Mouse (Mus musculus) liver, embryonic 14.5 days (tissue): ENCODE data around the gene Rreb1. TPM values are rescaled to one million over a fixed set of nuclear protein-coding genes. Genes with fewer than 3 reads are reported as not detected.

Experiments used
- ATAC-seq: fragments of 200-750 bp; cut with Nextera tagmentation; 2 replicates; pipeline ENCODE4 v1.8.0; 2017; ENCODE audit warnings: moderate number of reproducible peaks, mild to moderate bottlenecking, moderate library complexity; ENCODE audit not compliant: insufficient read depth
- DNase-seq, 3 experiments: peaks; one replicate each; pipeline ENCODE4 v3.0.0-alpha.2; 2012 to 2013; ENCODE audit warnings: low read depth in 3 of 3, low spot score in 3 of 3
- H3K27ac ChIP-seq: fragments of 300-500 bp; sonication (generic); 2 replicates; pipeline ENCODE4 v1.5.1; 2014; ENCODE audit warnings: moderate library complexity, mild to moderate bottlenecking, control low read depth, inconsistent platforms
- H3K27me3 ChIP-seq: fragments of 300-500 bp; sonication (generic); 2 replicates; pipeline ENCODE4 v1.6.1; 2014; ENCODE audit warnings: mild to moderate bottlenecking, low read length, moderate library complexity; ENCODE audit not compliant: control insufficient read depth, insufficient read depth
- H3K36me3 ChIP-seq: fragments of 300-500 bp; sonication (generic); replicated peaks from 2 replicates; pipeline ENCODE4 v1.6.1; 2014; ENCODE audit warnings: low read depth; ENCODE audit not compliant: control insufficient read depth, insufficient read depth
- H3K4me1 ChIP-seq, 2 experiments: fragments of 200-500 bp in 1 of 2; fragments of 300-500 bp in 1 of 2; sonication (generic) in 1 of 2; replicated peaks; 2 replicates each; pipeline ENCODE4 v1.6.1; 2012 to 2014; ENCODE audit warnings: antibody characterized with exemption in 1 of 2, inconsistent platforms in 1 of 2, low read length in 1 of 2; ENCODE audit not compliant: control insufficient read depth in 2 of 2, insufficient read depth in 2 of 2
- H3K4me2 ChIP-seq: fragments of 300-500 bp; sonication (generic); 2 replicates; pipeline ENCODE4 v1.6.1; 2014; ENCODE audit warnings: low read depth, mild to moderate bottlenecking, control low read depth, moderate library complexity
- H3K4me3 ChIP-seq, 2 experiments: fragments of 200-500 bp in 1 of 2; fragments of 300-500 bp in 1 of 2; sonication (generic) in 1 of 2; 2 replicates each; pipeline ENCODE4 v1.5.1; 2012 to 2014; ENCODE audit warnings: low read depth in 2 of 2, low read length in 2 of 2, mild to moderate bottlenecking in 2 of 2, control low read depth in 1 of 2, inconsistent platforms in 1 of 2, moderate library complexity in 1 of 2; ENCODE audit not compliant: insufficient read depth in 1 of 2
- H3K9ac ChIP-seq: fragments of 300-500 bp; sonication (generic); replicated peaks from 2 replicates; pipeline ENCODE4 v1.6.1; 2014; ENCODE audit warnings: mild to moderate bottlenecking, control low read depth, moderate library complexity
- H3K9me3 ChIP-seq: fragments of 300-500 bp; sonication (generic); 2 replicates; pipeline ENCODE4 v1.6.1; 2016; ENCODE audit warnings: low read length, mixed read lengths; ENCODE audit not compliant: control insufficient read depth
- CTCF ChIP-seq: IDR thresholded peaks from 2 replicates; pipeline ENCODE4 v1.5.1; 2016; ENCODE audit warnings: antibody characterized with exemption, low read depth, control low read depth
- EP300 ChIP-seq: IDR thresholded peaks from 2 replicates; pipeline ENCODE4 v1.6.1; 2016; ENCODE audit warnings: antibody characterized with exemption, low read depth
- WGBS: fragments of 180-500 bp; shearing (Covaris S2); extraction: QIAGEN DNeasy Blood & Tissue Kit; methylation state at CpG from one replicate; pipeline ENCODE4 v1.1.7; 2014; ENCODE audit not compliant: insufficient replicate concordance; 5-methylcytosine and 5-hydroxymethylcytosine counted together
- polyA plus RNA-seq, 2 experiments: library from polyadenylated mRNA; depleted of rRNA in 1 of 2; stranded (reverse) in 1 of 2; unstranded in 1 of 2; fragments of >200 nt; fragmentation: Nextera tagmentation in 1 of 2; extraction: Ambion mirVana in 1 of 2; gene quantifications; 2 replicates each; pipeline versions ENCODE4 v1.2.1 to v1.2.3; 2012 to 2014

Gene Rreb1
- polyA plus RNA-seq, 2 experiments: 5.4 TPM

- TF ChIP-seq CTCF (no peak), EP300 (0 out of 2 replicates have a peak, but pooled peaks have one; percentile 22)
- ATAC-seq (0 out of 2 replicates have a peak, but pooled peaks have one; percentile 10), DNase-seq (no peak)
- peak overlapping the region; percentile 35; the same call in 1 of the 2 replicates for H3K9ac ChIP-seq
- WGBS: 14% methylated on average over 5 of the region's 5 CpGs
- no peaks in the 10 kb centered on the region for H3K9me3 ChIP-seq
- peaks cover 80 to 85% of the 10 kb centered on the region in 2 experiments for H3K4me1 ChIP-seq
- peak overlapping the region; percentile 61 for H3K4me2 ChIP-seq
- peaks cover 2% of the 10 kb centered on the region; the same call in 1 of the 2 replicates for H3K36me3 ChIP-seq
- no peaks in the 10 kb centered on the region for H3K27me3 ChIP-seq
- H3K27ac ChIP-seq: peak overlapping the region; percentile 85
- no peak overlapping the region for H3K4me3 ChIP-seq
These were observed 85.4 kb downstream of the Rreb1 start for GRCm38 (mm10) chr13:37863643-37864042.

- Histone ChIP-seq H3K36me3 (peaks cover 2% of the 10 kb centered on the region; the same call in 1 of the 2 replicates), H3K9me3 (no peaks in the 10 kb centered on the region), H3K4me2 (no peak overlapping the region), H3K4me1 (peaks cover 80 to 85% of the 10 kb centered on the region in 2 experiments), H3K9ac (no peak overlapping the region), H3K4me3 (no peak overlapping the region), H3K27ac (peak overlapping the region; percentile 19; the same call in 1 of the 2 replicates), H3K27me3 (no peaks in the 10 kb centered on the region)
- WGBS: 82% methylated on average over 1 of the region's 1 CpGs
- ATAC-seq (no peak), DNase-seq (no peak)
- TF ChIP-seq CTCF: no peak
- no peak for TF ChIP-seq EP300
These were observed 86.5 kb downstream of the Rreb1 start for GRCm38 (mm10) chr13:37864697-37865096.

- H3K27me3 ChIP-seq: no peaks in the 10 kb centered on the region
- no peak overlapping the region for H3K9ac ChIP-seq
- no peak overlapping the region for H3K4me3 ChIP-seq
- ATAC-seq: no peak
- no peak overlapping the region for H3K4me2 ChIP-seq
- H3K9me3 ChIP-seq: no peaks in the 10 kb centered on the region
- no peak for DNase-seq
- WGBS: 45% methylated on average over 5 of the region's 5 CpGs
- peak overlapping the region; percentile 35 for H3K27ac ChIP-seq
- peaks cover 2% of the 10 kb centered on the region; the same call in 1 of the 2 replicates for H3K36me3 ChIP-seq
- TF ChIP-seq EP300: no peak
- no peak for TF ChIP-seq CTCF
- peaks cover 83 to 89% of the 10 kb centered on the region in 2 experiments for H3K4me1 ChIP-seq
These were observed 88.1 kb downstream of the Rreb1 start for GRCm38 (mm10) chr13:37866296-37866695.

GRCm38 (mm10) chr13:37866846-37867245, 88.6 kb downstream of the Rreb1 start:
- Histone ChIP-seq H3K4me3 (no peak overlapping the region), H3K27me3 (no peaks in the 10 kb centered on the region), H3K36me3 (peaks cover 2% of the 10 kb centered on the region; the same call in 1 of the 2 replicates), H3K9me3 (no peaks in the 10 kb centered on the region), H3K4me2 (no peak overlapping the region), H3K9ac (no peak overlapping the region), H3K27ac (peak overlapping the region; percentile 35), H3K4me1 (peaks cover 77 to 86% of the 10 kb centered on the region in 2 experiments)
- ATAC-seq: no peak
- no peak for DNase-seq
- WGBS: 64% methylated on average over 3 of the region's 3 CpGs
- no peak for TF ChIP-seq EP300
- TF ChIP-seq CTCF: no peak

GRCm38 (mm10) chr13:37870118-37870908, 92.1 kb downstream of the Rreb1 start:
- 26% methylated on average over 12 of the region's 12 CpGs for WGBS
- ATAC-seq: peak; percentile 36
- H3K9me3 ChIP-seq: no peaks in the 10 kb centered on the region
- H3K36me3 ChIP-seq: no peaks in the 10 kb centered on the region
- DNase-seq: no peak
- H3K27ac ChIP-seq: peak overlapping the region; percentile 62
- H3K9ac ChIP-seq: peak overlapping the region; percentile 34; the same call in 1 of the 2 replicates
- no peaks in the 10 kb centered on the region for H3K27me3 ChIP-seq
- no peak overlapping the region for H3K4me3 ChIP-seq
- H3K4me1 ChIP-seq: peaks cover 79 to 85% of the 10 kb centered on the region in 2 experiments
- TF ChIP-seq EP300 (no peak), CTCF (no peak)
- peak overlapping the region; percentile 39 for H3K4me2 ChIP-seq
